Mouse (Mus musculus): Measurements from ENCODE around the gene Zfp652. TPM values are rescaled to one million over a fixed set of nuclear protein-coding genes. Genes with fewer than 3 reads are reported as not detected.

The Zfp652 gene
- total RNA-seq, 2 experiments from 2014 or later, result 20.9 to 37.2 TPM

- ATAC-seq (replicated peaks; ENCODE audit: poor library complexity), result no peak
Observed at GRCm38 (mm10) chr11:95829526-95830050, 117.1 kb downstream of the Zfp652 start.

- no peak for ATAC-seq (replicated peaks; ENCODE audit: poor library complexity)
Observed at GRCm38 (mm10) chr11:95830411-95831275, 118.2 kb downstream of the Zfp652 start.

GRCm38 (mm10) chr11:95831276-95831619, 118.8 kb downstream of the Zfp652 start:
- ATAC-seq (replicated peaks; ENCODE audit: poor library complexity), result no peak

GRCm38 (mm10) chr11:95831641-95832040, 119.2 kb downstream of the Zfp652 start:
- ATAC-seq (replicated peaks; ENCODE audit: poor library complexity), result no peak

- no peak for ATAC-seq (replicated peaks; ENCODE audit: poor library complexity)
Observed at GRCm38 (mm10) chr11:95832129-95833005, 119.9 kb downstream of the Zfp652 start.

- no peak for ATAC-seq (replicated peaks; ENCODE audit: poor library complexity)
Observed at GRCm38 (mm10) chr11:95833006-95833570, 120.6 kb downstream of the Zfp652 start.

- ATAC-seq (replicated peaks; ENCODE audit: poor library complexity), result no peak
Observed at GRCm38 (mm10) chr11:95833631-95834142, 121.2 kb downstream of the Zfp652 start.

GRCm38 (mm10) chr11:95834143-95834667, 121.7 kb downstream of the Zfp652 start:
- peak; percentile 58 for ATAC-seq (replicated peaks; ENCODE audit: poor library complexity)

GRCm38 (mm10) chr11:95834742-95835710, 122.6 kb downstream of the Zfp652 start:
- peak; percentile 51 for ATAC-seq (replicated peaks; ENCODE audit: poor library complexity)

GRCm38 (mm10) chr11:95835832-95836231, 123.4 kb downstream of the Zfp652 start:
- ATAC-seq (replicated peaks; ENCODE audit: poor library complexity), result no peak

GRCm38 (mm10) chr11:95836433-95836832, 124.0 kb downstream of the Zfp652 start:
- ATAC-seq (replicated peaks; ENCODE audit: poor library complexity), result no peak

- no peak for ATAC-seq (replicated peaks; ENCODE audit: poor library complexity)
Observed at GRCm38 (mm10) chr11:95837059-95837458, 124.6 kb downstream of the Zfp652 start, which contains the start of gene Gngt2. Gngt2 (plus strand) TSS chr11:95837216.

- ATAC-seq (replicated peaks; ENCODE audit: poor library complexity), result no peak
Observed at GRCm38 (mm10) chr11:95838598-95838997, 126.1 kb downstream of the Zfp652 start.

- no peak for ATAC-seq (replicated peaks; ENCODE audit: poor library complexity)
Observed at GRCm38 (mm10) chr11:95838999-95839868, 126.8 kb downstream of the Zfp652 start.

GRCm38 (mm10) chr11:95840694-95841497, 128.4 kb downstream of the Zfp652 start:
- no peak for ATAC-seq (replicated peaks; ENCODE audit: poor library complexity)

- no peak for ATAC-seq (replicated peaks; ENCODE audit: poor library complexity)
Observed at GRCm38 (mm10) chr11:95841498-95841830, 129.0 kb downstream of the Zfp652 start.

GRCm38 (mm10) chr11:95842074-95842681, 129.7 kb downstream of the Zfp652 start, which contains the start of gene Abi3:
Abi3 (minus strand) TSS chr11:95842476.
- peak; percentile 80 for ATAC-seq (replicated peaks; ENCODE audit: poor library complexity)

Measured in megakaryocyte progenitor cell, adult 5-6 weeks (primary cell).